Mouse (Mus musculus) MEL (cell line): ENCODE measurements around the gene Exoc6b. TPM values are rescaled to one million over a fixed set of nuclear protein-coding genes. Genes with fewer than 3 reads are reported as not detected.

ENCODE experiments used
- DNase-seq: peaks from one replicate; pipeline ENCODE4 v3.0.0; 2011; ENCODE audit warnings: low read depth, low spot score
- H3K27ac ChIP-seq: 2 replicates; pipeline ENCODE4 v1.5.1; 2012; ENCODE audit warnings: low read depth, mild to moderate bottlenecking, control low read depth, low read length, moderate library complexity; ENCODE audit not compliant: control insufficient read depth
- H3K27me3 ChIP-seq, 2 experiments: fragments of 150-350 bp in 1 of 2; sonication (generic) in 1 of 2; 2 replicates each; pipeline ENCODE4 v1.6.1; 2012; ENCODE audit warnings: low read length in 2 of 2, mild to moderate bottlenecking in 2 of 2, improper control_type of control experiment in 1 of 2, moderate library complexity in 1 of 2; ENCODE audit not compliant: insufficient read depth in 2 of 2, control insufficient read depth in 1 of 2
- H3K36me3 ChIP-seq, 2 experiments: 2 replicates each; pipeline ENCODE4 v1.6.1; 2012 to 2014; ENCODE audit warnings: low read length in 2 of 2, improper control_type of control experiment in 1 of 2, inconsistent platforms in 1 of 2, mild to moderate bottlenecking in 1 of 2; ENCODE audit not compliant: insufficient read depth in 2 of 2, control insufficient read depth in 1 of 2
- H3K4me1 ChIP-seq, 2 experiments: fragments of 150-350 bp in 1 of 2; sonication (generic) in 1 of 2; 2 replicates each; pipeline ENCODE4 v1.6.1; 2012; ENCODE audit warnings: low read length in 2 of 2, improper control_type of control experiment in 1 of 2, mild to moderate bottlenecking in 1 of 2; ENCODE audit not compliant: insufficient read depth in 2 of 2, control insufficient read depth in 1 of 2
- H3K4me3 ChIP-seq, 2 experiments: fragments of 150-350 bp in 1 of 2; sonication (generic) in 1 of 2; 2 replicates each; pipeline ENCODE4 v1.5.1; 2012; ENCODE audit warnings: low read depth in 2 of 2, low read length in 2 of 2, mild to moderate bottlenecking in 2 of 2, moderate library complexity in 2 of 2, control low read depth in 1 of 2, improper control_type of control experiment in 1 of 2; ENCODE audit not compliant: control insufficient read depth in 1 of 2, insufficient read depth in 1 of 2
- H3K79me2 ChIP-seq: 2 replicates; pipeline ENCODE4 v1.6.1; 2012; ENCODE audit warnings: mild to moderate bottlenecking, low read length, moderate library complexity; ENCODE audit not compliant: control insufficient read depth, poor library complexity, insufficient read depth
- H3K9ac ChIP-seq: 2 replicates; pipeline ENCODE4 v1.6.1; 2012; ENCODE audit warnings: low read depth, mild to moderate bottlenecking, control low read depth, low read length, moderate library complexity; ENCODE audit not compliant: control insufficient read depth, poor library complexity, severe bottlenecking
- H3K9me3 ChIP-seq: fragments of 150-350 bp; sonication (generic); replicated peaks from 2 replicates; pipeline ENCODE4 v1.6.1; 2012; ENCODE audit warnings: mild to moderate bottlenecking, low read length, improper control_type of control experiment, moderate library complexity; ENCODE audit not compliant: insufficient read depth
- CHD2 ChIP-seq: IDR thresholded peaks from 2 replicates; pipeline ENCODE4 v1.6.1; 2011; ENCODE audit warnings: low read length, improper control_type of control experiment
- E2F4 ChIP-seq: IDR thresholded peaks from 2 replicates; pipeline ENCODE4 v1.6.1; 2011; ENCODE audit warnings: low read depth, low read length, improper control_type of control experiment, borderline replicate concordance
- ELF1 ChIP-seq: IDR thresholded peaks from 2 replicates; pipeline ENCODE4 v1.6.1; 2014; ENCODE audit warnings: low read depth, mild to moderate bottlenecking, inconsistent platforms, low read length, improper control_type of control experiment, moderate library complexity
- GATA1 ChIP-seq: IDR thresholded peaks from 2 replicates; pipeline ENCODE4 v1.6.1; 2011; ENCODE audit warnings: low read depth, low read length, improper control_type of control experiment
- HCFC1 ChIP-seq: IDR thresholded peaks from 2 replicates; pipeline ENCODE4 v1.6.1; 2012; ENCODE audit warnings: low read depth, mild to moderate bottlenecking, inconsistent platforms, low read length, improper control_type of control experiment, moderate library complexity
- MAX ChIP-seq: IDR thresholded peaks from 2 replicates; pipeline ENCODE4 v1.6.1; 2011; ENCODE audit warnings: low read length, improper control_type of control experiment
- MEF2A ChIP-seq: IDR thresholded peaks from 2 replicates; pipeline ENCODE4 v1.6.1; 2014; ENCODE audit warnings: low read depth, mild to moderate bottlenecking, inconsistent platforms, low read length, improper control_type of control experiment; ENCODE audit not compliant: poor library complexity, insufficient replicate concordance, severe bottlenecking; ENCODE audit errors: extremely low read depth
- MXI1 ChIP-seq: IDR thresholded peaks from 2 replicates; pipeline ENCODE4 v1.6.1; 2011; ENCODE audit warnings: mild to moderate bottlenecking, low read depth, low read length, improper control_type of control experiment
- MYB ChIP-seq: IDR thresholded peaks from 2 replicates; pipeline ENCODE4 v1.6.1; 2011; ENCODE audit warnings: mild to moderate bottlenecking, low read depth, low read length, improper control_type of control experiment
- MYC ChIP-seq: IDR thresholded peaks from 2 replicates; pipeline ENCODE4 v1.6.1; 2011; ENCODE audit warnings: low read depth, mild to moderate bottlenecking, low read length, improper control_type of control experiment, moderate library complexity
- NELFE ChIP-seq: IDR thresholded peaks from 2 replicates; pipeline ENCODE4 v1.6.1; 2011; ENCODE audit warnings: low read depth, low read length, improper control_type of control experiment
- POLR2AphosphoS5 ChIP-seq: IDR thresholded peaks from 2 replicates; pipeline ENCODE4 v1.6.1; 2012; ENCODE audit warnings: low read depth, borderline replicate concordance, mild to moderate bottlenecking, inconsistent platforms, low read length, moderate library complexity, mixed read lengths
- RCOR1 ChIP-seq: IDR thresholded peaks from 2 replicates; pipeline ENCODE4 v1.6.1; 2012; ENCODE audit warnings: low read depth, mild to moderate bottlenecking, inconsistent platforms, low read length, improper control_type of control experiment
- TBP ChIP-seq: IDR thresholded peaks from 2 replicates; pipeline ENCODE4 v1.8.0; 2011; ENCODE audit warnings: low read depth, low read length, improper control_type of control experiment
- TCF12 ChIP-seq: IDR thresholded peaks from 2 replicates; pipeline ENCODE4 v1.6.1; 2014; ENCODE audit warnings: low read depth, mild to moderate bottlenecking, inconsistent platforms, low read length, improper control_type of control experiment, moderate library complexity
- USF1 ChIP-seq: IDR thresholded peaks from 2 replicates; pipeline ENCODE4 v1.6.1; 2014; ENCODE audit warnings: low read depth, mild to moderate bottlenecking, inconsistent platforms, low read length, improper control_type of control experiment, moderate library complexity
- ZKSCAN1 ChIP-seq: IDR thresholded peaks from 2 replicates; pipeline ENCODE4 v1.6.1; 2012; ENCODE audit warnings: low read depth, mild to moderate bottlenecking, inconsistent platforms, low read length, improper control_type of control experiment, moderate library complexity
- ZMIZ1 ChIP-seq: IDR thresholded peaks from 2 replicates; pipeline ENCODE4 v1.6.1; 2012; ENCODE audit warnings: low read depth, mild to moderate bottlenecking, inconsistent platforms, low read length, improper control_type of control experiment, moderate library complexity
- ZNF384 ChIP-seq: IDR thresholded peaks from 2 replicates; pipeline ENCODE4 v1.6.1; 2012; ENCODE audit warnings: low read depth, mild to moderate bottlenecking, inconsistent platforms, low read length, improper control_type of control experiment
- polyA plus RNA-seq, 2 experiments: library from polyadenylated mRNA; stranded (reverse) in 1 of 2; unstranded in 1 of 2; fragments of >175 nt in 1 of 2; fragments of >200 nt in 1 of 2; gene quantifications; 2 replicates each; pipeline versions ENCODE4 v1.2.1 to v1.2.4; 2012; ENCODE audit warnings: low replicate concordance in 2 of 2, low read depth in 1 of 2; ENCODE audit not compliant: insufficient read length in 2 of 2, insufficient read depth in 1 of 2, missing spikeins in 1 of 2
- total RNA-seq: library from RNA; depleted of rRNA; stranded (reverse); fragments of 300-350 nt; gene quantifications from 2 replicates; pipeline ENCODE4 v1.2.3, GENCODE M21; 2012

Exoc6b gene
- total and polyA plus RNA-seq, 3 experiments, result 3.4 to 6.5 TPM; not detected in 1

DNA sequence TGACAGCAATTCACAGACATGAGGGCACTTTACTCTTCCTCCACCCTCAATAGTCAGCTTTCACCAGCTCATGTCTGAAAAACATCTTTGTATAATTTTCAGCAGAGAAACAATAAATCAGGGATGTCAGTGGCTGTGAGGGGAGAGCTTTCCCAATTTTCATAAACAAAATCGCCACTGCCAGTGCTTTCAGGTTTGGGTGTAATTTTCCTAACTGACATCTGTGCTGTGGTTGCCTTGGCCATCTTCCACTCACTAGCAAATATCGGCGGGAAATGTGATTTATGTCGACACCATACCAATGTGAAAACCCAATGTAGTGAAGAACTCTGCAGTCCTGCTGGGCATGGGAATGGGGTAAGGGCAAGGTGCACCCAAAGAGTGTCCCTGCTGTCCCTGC, 360.7 kb downstream of the Exoc6b start:
- H3K9me3 ChIP-seq, result no peaks in the 10 kb centered on the region
- no peak overlapping the region for H3K27ac ChIP-seq
- H3K27me3 ChIP-seq, result no peaks in the 10 kb centered on the region
- H3K79me2 ChIP-seq, result no peaks in the 10 kb centered on the region
- no peak overlapping the region for H3K4me3 ChIP-seq
- DNase-seq, result no peak
- no peak overlapping the region for H3K9ac ChIP-seq
- H3K36me3 ChIP-seq, result no peaks in the 10 kb centered on the region
- TF ChIP-seq CHD2 (no peak), GATA1 (no peak), TCF12 (no peak)
- no peaks in the 10 kb centered on the region for H3K4me1 ChIP-seq

GRCm38 (mm10) chr6:84699579-84699978, 369.7 kb downstream of the Exoc6b start:
- peaks cover 0 to 18% of the 10 kb centered on the region in 2 experiments; a peak in 2 of 4 replicates for H3K36me3 ChIP-seq
- H3K79me2 ChIP-seq, result no peaks in the 10 kb centered on the region
- H3K4me3 ChIP-seq, result no peak overlapping the region
- H3K27me3 ChIP-seq, result no peaks in the 10 kb centered on the region
- no peak overlapping the region for H3K9ac ChIP-seq
- no peak for TF ChIP-seq ZMIZ1
- no peak for TF ChIP-seq RCOR1
- TF ChIP-seq ELF1, result no peak
- no peaks in the 10 kb centered on the region for H3K9me3 ChIP-seq
- H3K4me1 ChIP-seq, result peaks cover 4 to 23% of the 10 kb centered on the region in 2 experiments
- no peak for DNase-seq
- H3K27ac ChIP-seq, result no peak overlapping the region

- H3K36me3 ChIP-seq, result peaks cover 0 to 18% of the 10 kb centered on the region in 2 experiments; a peak in 2 of 4 replicates
- H3K9me3 ChIP-seq, result no peaks in the 10 kb centered on the region
- peaks cover 4 to 23% of the 10 kb centered on the region in 2 experiments for H3K4me1 ChIP-seq
- no peak overlapping the region for H3K27ac ChIP-seq
- no peaks in the 10 kb centered on the region for H3K79me2 ChIP-seq
- no peak for TF ChIP-seq E2F4
- no peak overlapping the region for H3K4me3 ChIP-seq
- no peak for DNase-seq
- H3K27me3 ChIP-seq, result no peaks in the 10 kb centered on the region
- no peak overlapping the region for H3K9ac ChIP-seq
Measured at GRCm38 (mm10) chr6:84698288-84698673, 371.0 kb downstream of the Exoc6b start.

DNA sequence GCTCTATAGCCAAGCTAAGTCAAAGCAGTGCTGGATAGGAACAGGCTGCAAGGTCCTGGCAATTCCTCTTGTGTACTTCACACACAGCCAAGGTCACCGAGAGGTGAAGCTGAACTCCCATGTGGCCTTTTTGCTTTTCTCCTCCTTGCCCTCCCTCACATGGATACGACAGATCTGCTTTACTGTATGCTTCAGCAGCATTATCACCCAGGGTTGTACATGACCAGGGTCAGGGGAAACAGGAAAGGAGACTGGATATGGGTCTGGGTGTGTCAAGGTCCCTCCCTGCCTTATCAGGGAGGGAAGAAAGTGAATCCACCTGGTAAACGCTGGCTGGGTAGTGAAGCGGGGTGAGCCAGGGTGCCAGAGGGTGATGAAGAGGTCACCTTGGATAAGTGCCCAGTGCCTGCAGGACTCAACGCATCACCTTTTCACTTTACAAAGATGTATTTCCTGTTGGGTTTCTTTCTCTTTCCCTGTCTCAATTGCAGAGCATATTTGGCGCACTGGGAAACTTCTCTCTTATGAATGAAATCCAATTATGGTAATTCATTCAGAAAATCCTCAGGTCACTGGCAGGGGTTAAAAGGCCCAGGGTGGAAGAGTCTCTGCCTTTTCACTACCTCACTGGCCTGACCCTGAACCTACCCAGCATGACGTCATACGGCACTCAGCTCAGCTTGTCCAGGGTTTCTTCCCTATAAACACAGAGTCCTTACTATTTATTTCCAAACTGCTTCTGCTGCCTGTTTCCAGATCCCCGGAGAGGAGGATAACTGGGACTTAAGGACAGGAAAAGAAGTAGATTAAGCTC, 371.6 kb downstream of the Exoc6b start:
- TF ChIP-seq MXI1, result no peak
- TF ChIP-seq ZKSCAN1, result no peak
- no peak for TF ChIP-seq TBP
- TF ChIP-seq TCF12, result no peak
- TF ChIP-seq NELFE, result no peak
- no peak for TF ChIP-seq CHD2
- TF ChIP-seq MYC, result no peak
- TF ChIP-seq USF1, result no peak
- no peak for TF ChIP-seq HCFC1
- no peak for TF ChIP-seq POLR2AphosphoS5
- no peak for TF ChIP-seq GATA1
- TF ChIP-seq MYB, result no peak
- TF ChIP-seq MAX, result no peak
- TF ChIP-seq ZNF384, result no peak
- no peak for TF ChIP-seq MEF2A
- TF ChIP-seq, all 39 proteins: peak for 0
- Histone ChIP-seq H3K79me2 (no peaks in the 10 kb centered on the region), H3K9me3 (no peaks in the 10 kb centered on the region)

More for the DNA sequence above, 371.6 kb downstream of the Exoc6b start:
- no peaks in the 10 kb centered on the region for H3K27me3 ChIP-seq
- no peak overlapping the region for H3K9ac ChIP-seq
- peaks cover 4 to 23% of the 10 kb centered on the region in 2 experiments for H3K4me1 ChIP-seq
- peaks cover 0 to 18% of the 10 kb centered on the region in 2 experiments; a peak in 2 of 4 replicates for H3K36me3 ChIP-seq
- peak; percentile 11 for DNase-seq
- H3K4me3 ChIP-seq, result no peak overlapping the region
- no peak overlapping the region for H3K27ac ChIP-seq
